Mouse (Mus musculus) embryo, embryonic 11.5 days (tissue): ENCODE results near the gene Sec14l1.

ENCODE experiments used
- DNase-seq: peaks from one replicate; pipeline ENCODE4 v3.0.0-alpha.2; 2012; ENCODE audit warnings: low read depth, low spot score

Gene Sec14l1

DNA sequence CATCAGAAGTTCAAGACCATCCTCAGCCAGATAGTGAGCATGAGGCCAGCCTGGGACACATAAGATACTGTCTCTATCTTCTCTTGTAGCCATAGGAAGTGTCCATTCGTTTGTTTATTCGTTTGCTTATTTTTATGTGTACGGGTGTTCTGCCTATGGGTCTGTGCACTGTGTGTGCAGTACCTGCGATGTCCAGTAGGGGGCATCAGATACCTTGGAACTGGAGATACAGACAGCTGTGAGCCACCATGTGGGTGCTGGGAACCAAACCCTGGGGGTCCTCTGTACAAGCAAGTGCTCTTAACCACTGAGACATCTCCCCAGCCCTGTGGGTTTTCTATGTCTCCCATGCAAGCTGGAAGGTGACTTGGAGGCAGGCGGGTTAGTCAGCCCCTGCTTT is 64.9 kb downstream of the Sec14l1 start:
- DNase-seq = no peak

DNA sequence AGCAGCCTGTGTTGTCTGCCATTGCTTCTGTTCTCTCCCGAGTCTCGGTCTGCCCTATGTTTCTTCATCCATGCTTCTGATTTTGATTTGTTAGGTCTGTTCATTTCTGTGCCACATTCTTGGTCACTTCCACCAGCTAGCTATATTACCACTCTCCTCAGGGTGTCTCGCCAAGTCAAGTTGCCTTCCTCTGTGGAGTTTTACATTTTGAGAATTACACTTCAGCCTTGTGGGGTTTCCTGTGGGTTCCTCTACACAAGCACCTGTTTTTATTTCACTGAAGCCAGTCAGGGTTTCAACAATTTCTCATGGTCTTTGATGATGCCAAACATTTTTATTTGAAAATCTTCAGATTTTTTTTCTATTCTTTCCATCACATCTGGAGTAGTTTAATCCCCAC is 67.8 kb downstream of the Sec14l1 start:
- DNase-seq = no peak

DNA sequence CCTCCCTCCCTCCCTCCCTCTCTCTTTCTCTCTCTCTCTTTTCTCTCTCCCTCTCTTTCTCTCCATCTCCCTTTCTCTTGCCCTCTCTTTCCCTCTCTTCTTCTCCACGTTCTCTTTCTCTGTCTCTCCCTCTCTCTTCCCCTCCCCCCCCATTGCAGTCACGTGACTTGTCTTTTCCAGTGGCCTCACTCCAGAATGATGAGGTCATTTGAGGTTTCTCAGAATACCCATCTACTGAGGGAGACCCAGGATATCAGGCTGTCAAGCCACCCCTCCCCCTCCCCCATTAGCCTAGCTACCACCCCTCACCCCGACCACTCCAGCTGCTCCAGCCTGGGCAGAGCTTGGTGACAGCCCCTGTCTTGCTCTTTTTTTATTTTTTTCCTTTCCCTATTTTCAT is 68.3 kb downstream of the Sec14l1 start:
- DNase-seq = no peak

DNA sequence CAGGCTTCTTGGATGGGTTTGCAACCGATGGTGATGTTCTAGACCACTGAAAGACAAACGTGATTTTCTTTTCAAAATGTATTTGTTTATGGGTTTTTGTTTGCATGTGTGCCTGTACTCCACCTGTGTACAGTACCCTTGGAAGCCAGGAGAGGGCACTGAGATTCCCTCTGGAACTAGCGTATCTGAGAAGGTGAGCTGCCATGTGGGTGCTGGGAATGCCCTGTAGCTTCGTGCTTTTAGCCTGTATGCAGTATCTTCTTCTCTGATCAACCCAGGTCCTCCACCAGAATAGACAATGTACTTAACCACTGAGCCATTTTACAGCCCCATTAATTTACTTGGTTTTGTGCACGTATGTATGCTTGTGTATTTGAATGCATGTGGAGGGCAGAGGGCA is 68.9 kb downstream of the Sec14l1 start:
- DNase-seq = no peak

DNA sequence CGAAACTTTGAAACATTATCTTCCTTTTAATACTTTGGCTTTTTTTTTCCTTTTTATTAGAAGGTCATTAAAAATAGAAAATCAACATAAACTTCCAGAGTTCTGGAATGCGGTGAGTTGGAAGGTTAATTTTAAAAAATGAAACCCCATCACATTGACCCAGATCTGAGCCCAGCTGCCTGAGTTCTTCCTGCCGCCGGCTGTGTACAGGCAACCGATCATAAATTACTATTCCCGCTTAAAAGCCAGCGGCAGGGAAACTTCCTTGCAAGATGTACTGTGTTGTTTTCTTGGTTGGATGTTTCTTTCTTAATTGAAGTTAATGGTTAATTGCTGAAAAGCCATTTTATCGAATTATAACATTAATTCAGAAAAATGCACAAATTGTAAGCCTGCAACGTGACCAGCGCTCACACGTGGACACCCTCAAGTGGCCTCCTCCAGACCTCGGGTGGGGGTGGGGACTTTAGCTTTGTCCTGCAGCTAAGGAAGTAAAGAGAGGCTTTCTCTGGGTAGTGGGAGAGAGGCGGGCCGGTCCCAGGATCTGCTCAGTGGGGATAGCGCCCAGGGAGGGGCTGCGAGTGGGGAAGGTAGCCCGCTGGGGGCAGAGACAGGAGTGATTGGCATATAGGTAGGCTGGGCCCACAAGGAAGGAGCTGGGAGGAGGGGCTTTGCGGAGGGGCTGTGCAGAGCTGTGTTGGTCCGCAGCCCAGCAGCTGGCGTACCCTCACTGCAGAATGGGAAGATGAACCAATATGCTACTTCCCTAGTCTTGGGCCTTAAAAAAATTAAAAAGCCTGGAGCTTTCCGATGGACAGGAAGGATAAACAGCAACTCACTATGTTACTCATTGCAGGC is 70.3 kb downstream of the Sec14l1 start:
- no peak for DNase-seq

DNA sequence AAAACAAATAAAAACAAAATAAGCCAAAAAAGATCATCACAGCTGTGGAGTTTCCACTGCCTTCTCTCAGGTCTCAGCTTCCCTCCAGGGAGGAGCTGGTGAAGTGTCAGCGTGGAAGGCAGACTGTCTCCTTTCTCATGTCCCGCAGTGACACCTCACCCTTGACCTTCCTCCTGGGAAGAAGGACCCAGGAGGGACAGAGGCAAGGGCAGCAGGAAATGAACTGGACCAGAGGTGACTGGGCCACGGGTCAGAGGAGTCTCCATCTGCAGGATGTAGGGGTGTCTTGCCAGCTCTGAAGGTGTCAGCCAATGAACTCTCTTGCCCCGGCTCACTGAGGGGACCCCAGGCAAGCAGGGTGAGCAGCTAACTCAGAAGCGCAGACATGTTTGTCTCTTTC is 76.6 kb downstream of the Sec14l1 start:
- no peak for DNase-seq

DNA sequence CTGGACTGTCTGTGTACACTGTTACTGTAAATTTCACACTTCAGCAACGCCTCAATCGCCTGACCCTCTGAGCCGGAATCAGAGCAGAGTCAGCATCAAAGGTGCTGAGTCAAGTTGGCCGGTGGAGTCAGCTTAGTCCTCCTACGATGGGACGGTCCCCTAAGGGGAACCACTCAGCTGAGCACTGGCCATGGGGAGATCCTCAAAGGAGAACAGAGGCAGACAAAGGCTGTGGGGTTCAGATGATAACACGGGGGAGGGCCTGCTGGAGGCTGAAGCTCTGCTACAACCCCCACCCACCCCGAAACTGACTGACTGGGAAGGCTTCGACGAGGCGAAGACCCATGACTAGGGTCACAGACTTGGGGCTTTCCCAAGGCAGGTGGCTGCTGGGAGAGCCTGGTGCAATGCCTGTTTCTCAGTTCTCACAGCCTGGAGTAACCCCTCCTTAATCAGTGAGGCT is 79.5 kb downstream of the Sec14l1 start:
- DNase-seq = no peak

DNA sequence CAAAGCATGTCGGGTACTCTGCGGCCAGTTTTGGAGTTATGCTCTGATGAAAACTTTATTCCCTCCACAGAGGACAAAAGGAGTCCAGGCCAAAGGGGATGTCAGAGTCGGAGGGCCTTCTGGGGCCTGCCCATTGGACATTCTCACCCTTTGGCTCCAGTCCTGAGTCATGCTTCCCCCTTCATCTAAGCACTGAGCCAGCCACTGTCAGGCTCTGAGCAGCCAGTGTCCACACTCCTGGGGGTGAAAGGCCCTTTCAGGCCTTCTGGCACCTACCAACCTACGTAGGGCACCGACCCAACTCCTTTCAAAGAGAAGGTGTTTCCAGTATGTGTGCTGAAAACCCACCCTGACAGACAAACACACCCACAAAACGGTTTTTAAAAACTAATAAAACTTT is 80.6 kb downstream of the Sec14l1 start:
- no peak for DNase-seq

DNA sequence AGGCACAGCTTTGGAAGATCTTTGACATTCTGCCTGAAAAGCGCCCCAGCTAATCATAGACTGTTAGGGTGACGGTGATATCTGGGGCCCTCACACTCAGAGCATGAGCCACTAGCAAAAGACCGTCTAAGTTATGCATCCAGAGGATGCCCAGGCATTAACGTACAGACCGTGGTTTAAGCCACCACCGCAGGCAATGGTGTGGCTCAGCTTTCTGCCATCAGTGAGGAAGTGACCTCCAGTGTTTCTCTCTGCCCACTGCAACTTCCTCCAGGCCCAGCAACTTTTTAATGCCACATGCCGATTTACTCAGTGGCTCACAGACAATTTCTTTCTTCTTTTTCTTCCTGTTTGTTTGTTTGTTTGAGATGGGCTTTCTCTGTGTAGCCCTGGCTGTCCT is 81.7 kb downstream of the Sec14l1 start:
- DNase-seq = no peak

DNA sequence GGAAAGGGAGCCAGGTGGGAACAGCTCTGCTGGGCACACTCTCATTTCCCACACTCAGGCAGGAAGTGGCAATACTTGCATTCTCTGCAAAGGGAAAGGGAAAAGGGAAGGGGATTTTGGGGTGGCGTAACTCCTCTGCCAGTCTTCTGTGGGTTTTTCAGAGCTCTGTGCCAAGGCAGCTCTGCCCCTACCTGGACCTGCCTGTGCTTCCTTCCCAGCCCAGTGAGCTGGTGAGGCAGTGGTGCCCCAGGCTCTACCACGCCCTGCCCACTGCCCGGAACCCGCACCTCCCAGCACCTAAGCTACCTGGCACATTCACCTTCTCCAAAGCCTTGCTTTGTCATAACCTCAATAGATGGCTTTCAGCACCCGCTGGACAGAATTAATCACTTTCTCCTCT is 83.2 kb downstream of the Sec14l1 start:
- no peak for DNase-seq

DNA sequence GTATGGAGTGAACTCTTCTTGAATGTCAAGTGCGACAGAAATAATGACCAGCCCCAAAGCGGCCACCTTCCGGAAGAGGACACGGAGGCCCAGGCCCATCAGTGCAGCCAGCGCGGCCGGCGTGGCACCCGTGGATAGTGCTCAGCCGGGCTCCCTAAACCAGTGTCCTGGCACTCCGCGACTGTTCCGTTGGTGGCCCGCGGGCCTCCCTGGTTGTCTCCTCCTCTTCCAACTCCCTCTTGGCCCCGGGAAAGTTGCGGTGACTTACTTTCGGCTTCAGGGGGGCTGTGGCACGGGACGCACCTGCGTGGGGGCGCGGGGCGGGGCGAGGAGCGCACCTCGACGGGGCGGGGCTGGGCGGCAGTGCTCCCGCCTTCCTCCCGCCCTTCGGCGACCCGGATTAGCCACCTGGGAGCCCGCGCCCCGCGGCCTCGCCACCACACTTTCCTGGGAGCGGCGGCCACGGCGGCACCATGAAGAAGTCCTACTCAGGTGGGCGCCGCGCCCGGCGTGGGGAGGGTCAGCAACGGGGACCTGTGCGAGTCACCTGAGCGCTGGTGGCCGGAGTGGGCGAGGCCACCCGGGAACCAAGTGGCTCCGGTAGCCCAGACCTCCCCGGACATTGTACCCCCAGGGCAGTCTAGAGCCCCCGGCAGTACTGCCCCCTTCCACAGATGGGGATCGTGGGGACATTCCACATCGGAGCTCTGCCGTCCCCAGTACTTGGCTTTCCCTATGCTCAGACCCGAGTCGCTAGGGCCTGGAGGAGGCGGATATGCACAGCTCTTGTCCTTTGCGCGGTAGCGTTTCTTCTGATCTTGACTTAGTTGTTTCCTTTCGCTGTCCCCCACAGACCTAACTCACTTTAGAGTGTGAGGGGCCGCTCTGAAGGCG is 84.6 kb downstream of the Sec14l1 start, which contains the start of gene Sept9:
TSS of gene Sept9 (plus strand) at position 380 of the 894 bp plus-strand sequence.
- DNase-seq = no peak

DNA sequence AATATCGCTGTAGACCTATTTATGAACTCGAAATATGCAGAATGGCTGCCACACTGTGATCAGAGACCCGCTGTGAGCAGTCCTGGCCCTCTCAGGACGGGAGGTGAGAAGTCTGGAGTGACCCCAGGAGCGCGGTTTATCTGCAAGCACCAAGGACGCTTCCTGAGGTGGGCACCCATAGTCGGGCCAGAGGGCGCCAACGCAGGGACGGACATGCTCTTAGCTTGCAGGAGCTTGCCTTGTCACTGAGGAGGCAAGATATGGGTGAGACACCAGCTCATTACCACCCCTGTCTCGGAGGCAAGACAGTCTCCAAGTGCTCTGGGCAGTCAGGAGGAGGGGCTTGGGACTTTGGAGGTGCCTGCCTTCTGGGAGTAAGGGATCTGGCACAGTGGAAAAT is 86.9 kb downstream of the Sec14l1 start:
- no peak for DNase-seq

DNA sequence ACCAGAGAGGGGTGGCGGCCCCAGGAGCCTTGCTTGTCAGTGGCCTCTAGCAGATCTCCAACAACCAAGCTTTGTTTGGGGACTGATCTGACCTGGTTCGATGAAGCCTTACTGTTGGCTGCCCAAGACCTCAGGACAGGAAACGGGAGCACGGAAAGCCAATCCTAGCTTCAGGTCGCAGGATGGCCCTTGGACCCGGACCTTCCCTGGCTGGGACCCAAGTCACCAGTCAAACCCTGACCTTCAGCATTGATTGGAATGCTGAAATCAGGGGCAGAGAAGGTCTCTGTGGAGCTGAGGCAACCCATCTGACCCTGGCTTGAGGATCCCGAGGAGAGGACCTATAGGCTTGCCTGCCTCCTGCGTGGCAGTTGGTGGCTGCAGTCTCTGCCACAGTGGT is 89.6 kb downstream of the Sec14l1 start:
- DNase-seq = no peak

DNA sequence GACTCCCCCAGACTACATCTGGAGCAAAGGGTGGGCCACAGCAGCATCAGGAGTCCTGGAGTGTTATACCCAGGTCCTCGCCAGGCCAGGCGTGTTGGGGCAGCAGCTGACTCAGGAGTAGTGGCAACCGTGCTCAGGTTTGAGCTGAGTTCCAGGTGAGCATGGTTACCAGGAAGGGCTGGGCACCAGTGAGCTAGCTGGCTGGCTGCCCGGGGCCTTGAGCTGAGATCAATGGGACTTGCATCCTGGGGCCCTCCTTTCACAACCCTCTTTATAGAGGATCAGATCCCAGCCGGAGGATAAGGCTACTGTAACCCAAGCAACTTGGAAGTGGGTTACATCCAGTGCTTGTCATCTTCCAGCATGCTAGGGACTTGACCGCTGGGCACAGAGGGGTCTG is 90.1 kb downstream of the Sec14l1 start:
- no peak for DNase-seq

DNA sequence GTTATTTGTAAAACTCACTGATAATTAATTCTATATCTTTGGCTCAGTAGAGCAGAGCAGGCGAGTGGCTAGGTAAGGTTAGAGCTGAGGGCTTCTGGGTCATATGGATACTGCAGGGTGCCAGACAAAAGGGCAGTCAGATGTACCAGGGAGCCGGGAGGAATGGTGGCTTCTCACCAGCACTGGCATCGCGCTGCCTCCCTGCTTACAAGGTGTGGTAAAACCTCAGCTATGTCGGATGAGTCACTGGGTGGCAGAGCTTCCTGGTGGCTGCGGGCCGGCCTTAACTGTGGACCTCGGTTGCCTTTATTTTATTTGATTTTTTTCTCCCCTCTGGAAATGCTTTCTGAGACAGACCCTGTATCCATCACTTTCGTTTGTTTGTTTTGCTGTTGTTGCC is 90.5 kb downstream of the Sec14l1 start:
- no peak for DNase-seq

DNA sequence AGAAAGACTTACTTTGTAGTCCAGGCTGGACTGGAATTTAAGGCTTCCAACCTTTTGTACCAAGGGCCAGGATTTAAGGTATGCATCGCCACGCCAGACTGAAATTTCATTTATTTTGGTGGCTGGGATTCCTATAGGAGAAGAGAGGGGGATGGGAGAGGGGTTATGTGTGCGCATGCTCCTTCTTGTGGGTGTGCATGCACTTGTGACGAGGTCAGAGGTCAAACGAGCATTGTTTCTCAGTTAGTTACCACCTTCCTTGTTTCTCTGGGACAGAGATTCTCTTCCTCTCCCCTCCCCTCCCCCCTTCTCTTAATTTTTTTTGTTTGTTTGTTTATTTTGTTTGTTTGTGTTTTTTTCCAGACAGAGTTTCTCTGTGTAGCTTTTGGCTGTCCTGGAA is 92.5 kb downstream of the Sec14l1 start:
- DNase-seq = no peak

DNA sequence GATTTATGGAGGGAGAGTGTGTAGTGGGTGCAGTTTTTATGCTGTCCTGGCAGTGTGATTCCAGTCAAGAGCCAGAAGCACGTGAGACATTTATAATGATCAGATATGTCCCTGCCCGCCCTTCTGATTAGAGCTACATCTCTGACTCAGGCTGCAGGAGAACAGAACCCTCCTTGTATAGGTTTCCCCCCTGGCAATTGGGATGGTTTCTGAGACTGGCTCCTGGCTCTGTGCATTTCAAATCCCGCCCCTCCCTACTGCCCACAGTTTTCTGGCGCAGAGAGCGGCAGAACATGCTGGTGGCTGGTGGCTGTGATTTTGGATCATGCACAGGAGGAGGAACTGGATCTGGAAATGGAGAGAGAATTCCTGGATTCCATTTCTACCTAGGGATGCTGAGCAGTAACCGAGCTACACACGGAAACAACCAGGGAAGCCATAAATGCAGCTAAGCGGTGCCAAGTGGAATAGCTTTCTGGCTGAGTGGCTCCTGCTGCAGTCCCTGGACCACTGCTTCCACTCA is 93.2 kb downstream of the Sec14l1 start:
- DNase-seq = no peak
